Mouse (Mus musculus) neural tube, embryonic 11.5 days (tissue): ENCODE data around the gene Ascl1. TPM values are rescaled to one million over a fixed set of nuclear protein-coding genes. Genes with fewer than 3 reads are reported as not detected.

ENCODE experiments used
- ATAC-seq: fragments of 200-750 bp; cut with Nextera tagmentation; 2 replicates; pipeline ENCODE4 v1.8.0; 2017; ENCODE audit warnings: moderate number of reproducible peaks, mild to moderate bottlenecking, moderate TSS enrichment, moderate library complexity; ENCODE audit not compliant: insufficient read depth, low FRiP score, low TSS enrichment
- DNase-seq: peaks from one replicate; pipeline ENCODE4 v3.0.0-alpha.2; 2015; ENCODE audit warnings: low spot score
- H3K27ac ChIP-seq: fragments of 300-500 bp; sonication (generic); 2 replicates; pipeline ENCODE4 v1.5.1; 2014; ENCODE audit warnings: low read depth, mild to moderate bottlenecking, low read length
- H3K27me3 ChIP-seq: fragments of 300-500 bp; sonication (generic); 2 replicates; pipeline ENCODE4 v1.6.1; 2014; ENCODE audit warnings: mild to moderate bottlenecking, low read length, mixed read lengths; ENCODE audit not compliant: control insufficient read depth, insufficient read depth
- H3K36me3 ChIP-seq: fragments of 300-500 bp; sonication (generic); 2 replicates; pipeline ENCODE4 v1.6.1; 2014; ENCODE audit warnings: mild to moderate bottlenecking, low read length, moderate library complexity, mixed read lengths; ENCODE audit not compliant: control insufficient read depth, insufficient read depth
- H3K4me1 ChIP-seq: fragments of 300-500 bp; sonication (generic); 2 replicates; pipeline ENCODE4 v1.6.1; 2014; ENCODE audit warnings: low read length, mixed read lengths; ENCODE audit not compliant: control insufficient read depth, insufficient read depth
- H3K4me2 ChIP-seq: fragments of 300-500 bp; sonication (generic); 2 replicates; pipeline ENCODE4 v1.6.1; 2014; ENCODE audit warnings: low read depth, mild to moderate bottlenecking, moderate library complexity
- H3K4me3 ChIP-seq: fragments of 300-500 bp; sonication (generic); 2 replicates; pipeline ENCODE4 v1.5.1; 2014; ENCODE audit warnings: low read depth, low read length
- H3K9ac ChIP-seq: fragments of 300-500 bp; sonication (generic); 2 replicates; pipeline ENCODE4 v1.6.1; 2014; ENCODE audit warnings: mild to moderate bottlenecking, low read length
- H3K9me3 ChIP-seq: fragments of 300-500 bp; sonication (generic); 2 replicates; pipeline ENCODE4 v1.6.1; 2016; ENCODE audit warnings: low read length; ENCODE audit not compliant: control insufficient read depth
- WGBS: fragments of 180-500 bp; shearing (Covaris S2); extraction: QIAGEN DNeasy Blood & Tissue Kit; methylation state at CpG from one replicate; pipeline ENCODE4 v1.1.7; 2014; 5-methylcytosine and 5-hydroxymethylcytosine counted together
- polyA plus RNA-seq: library from polyadenylated mRNA; unstranded; fragments of >200 nt; fragmentation: Nextera tagmentation; extraction: Ambion mirVana; gene quantifications from 2 replicates; pipeline ENCODE4 v1.2.1, GENCODE M21; 2014

Ascl1 gene
- polyA plus RNA-seq, 1 experiment from 2014 or later: 40.5 TPM

DNA sequence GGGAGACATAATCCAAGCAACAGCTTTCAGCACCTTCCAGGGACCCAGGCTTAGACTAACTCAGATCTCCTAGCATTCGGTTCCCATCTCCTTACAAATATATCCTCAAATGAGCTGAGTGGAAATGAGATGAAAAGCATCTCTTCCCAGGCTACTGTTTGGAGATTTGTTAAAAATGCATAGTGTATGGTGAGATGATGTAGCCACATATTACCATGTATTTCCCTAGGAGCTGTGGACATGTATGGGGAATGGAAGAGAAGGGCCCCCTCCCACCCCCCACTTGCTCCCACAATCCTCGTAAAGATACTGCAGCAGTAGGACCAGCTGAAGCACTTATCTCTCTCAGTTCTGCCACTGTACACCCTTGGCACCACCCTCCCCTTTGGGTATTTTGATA lies 3.1 kb downstream of the Ascl1 start:
- peaks cover 44% of the 10 kb centered on the region for H3K27me3 ChIP-seq
- peaks cover 36% of the 10 kb centered on the region for H3K4me1 ChIP-seq
- DNase-seq (no peak), ATAC-seq (no peak)
- H3K36me3 ChIP-seq: no peaks in the 10 kb centered on the region
- H3K9ac ChIP-seq: 0 out of 2 replicates have a peak overlapping the region, but pooled peaks have one; percentile 2
- peak overlapping the region; percentile 83 for H3K4me3 ChIP-seq
- H3K4me2 ChIP-seq: peak overlapping the region; percentile 88
- H3K9me3 ChIP-seq: no peaks in the 10 kb centered on the region
- H3K27ac ChIP-seq: peak overlapping the region; percentile 49; the same call in 1 of the 2 replicates
- 0% methylated on average over 2 of the region's 2 CpGs for WGBS

- H3K9ac ChIP-seq: no peak overlapping the region
- H3K9me3 ChIP-seq: no peaks in the 10 kb centered on the region
- H3K4me3 ChIP-seq: peak overlapping the region; percentile 10; the same call in 1 of the 2 replicates
- no peaks in the 10 kb centered on the region for H3K36me3 ChIP-seq
- H3K27me3 ChIP-seq: peaks cover 37% of the 10 kb centered on the region
- H3K4me2 ChIP-seq: peak overlapping the region; percentile 30
- H3K4me1 ChIP-seq: peaks cover 34% of the 10 kb centered on the region
- DNase-seq (peak; percentile 85), ATAC-seq (peak; percentile 45)
- H3K27ac ChIP-seq: peak overlapping the region; percentile 65
- WGBS: 2% methylated on average over 18 of the region's 18 CpGs
Measured at GRCm38 (mm10) chr10:87489246-87490009, 4.0 kb downstream of the Ascl1 start.

- WGBS: under 1% methylated on average over 16 of the region's 16 CpGs
- Histone ChIP-seq H3K9me3 (no peaks in the 10 kb centered on the region), H3K4me3 (no peak overlapping the region), H3K4me1 (peaks cover 31% of the 10 kb centered on the region), H3K27me3 (peaks cover 35% of the 10 kb centered on the region), H3K9ac (no peak overlapping the region), H3K36me3 (no peaks in the 10 kb centered on the region), H3K27ac (peak overlapping the region; percentile 65), H3K4me2 (peak overlapping the region; percentile 30)
- DNase-seq (peak; percentile 89), ATAC-seq (peak; percentile 68)
Measured at GRCm38 (mm10) chr10:87488429-87489145, 4.9 kb downstream of the Ascl1 start.

GRCm38 (mm10) chr10:87485721-87486620 lies 7.5 kb downstream of the Ascl1 start:
- Histone ChIP-seq H3K4me3 (peak overlapping the region; percentile 26), H3K9ac (peak overlapping the region; percentile 29; the same call in 1 of the 2 replicates), H3K9me3 (no peaks in the 10 kb centered on the region), H3K4me1 (peaks cover 28% of the 10 kb centered on the region), H3K27ac (no peak overlapping the region), H3K36me3 (no peaks in the 10 kb centered on the region), H3K27me3 (peaks cover 22% of the 10 kb centered on the region), H3K4me2 (peak overlapping the region; percentile 52)
- under 1% methylated on average over 33 of the region's 33 CpGs for WGBS
- ATAC-seq (0 out of 2 replicates have a peak, but pooled peaks have one; percentile 42), DNase-seq (peak; percentile 75)

DNA sequence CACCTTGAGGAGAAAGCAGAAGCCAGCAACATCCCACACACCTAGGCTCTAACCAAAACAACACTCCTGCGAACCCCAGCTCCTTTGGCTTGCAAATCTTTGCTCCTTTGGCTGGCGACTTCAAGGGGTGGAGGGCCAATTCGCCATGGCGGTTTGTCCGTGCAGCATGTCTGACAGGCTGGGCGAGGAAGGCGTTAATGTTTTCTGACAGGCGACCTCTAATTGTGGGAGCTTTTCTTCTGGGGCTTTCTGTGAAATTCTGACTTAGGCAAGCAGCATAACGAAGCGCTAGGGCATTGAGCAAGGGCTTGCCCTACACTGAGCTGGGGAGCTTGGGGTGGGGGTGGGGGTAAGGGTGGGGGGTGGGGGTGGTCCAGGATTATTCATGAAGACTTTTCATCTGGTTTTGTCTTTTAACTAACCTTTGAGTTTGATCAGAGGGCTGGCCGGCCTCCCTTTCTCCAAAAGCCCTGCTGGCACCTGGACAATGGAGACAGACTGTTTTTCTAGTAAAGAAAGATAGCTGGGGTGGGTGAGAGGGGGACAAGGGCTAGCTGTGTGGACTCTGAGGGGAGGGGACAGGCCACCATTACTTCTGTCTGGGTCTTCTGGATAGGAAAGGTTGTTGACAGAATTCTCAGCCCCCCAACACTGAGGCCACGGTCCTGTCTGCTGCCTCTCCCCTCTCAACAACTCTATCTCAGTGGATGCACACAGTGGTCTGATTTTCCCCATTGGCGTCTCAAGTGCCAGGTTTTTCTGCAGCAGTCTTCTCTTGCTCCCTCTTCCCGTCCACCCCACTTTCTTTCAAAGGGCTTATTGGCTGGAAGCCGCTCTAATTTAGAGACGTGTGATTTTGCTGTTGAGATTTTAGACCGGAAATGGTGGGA lies 8.4 kb downstream of the Ascl1 start:
- Histone ChIP-seq H3K9ac (no peak overlapping the region), H3K27ac (no peak overlapping the region), H3K4me2 (peak overlapping the region; percentile 52), H3K4me1 (peaks cover 24% of the 10 kb centered on the region), H3K9me3 (no peaks in the 10 kb centered on the region), H3K36me3 (no peaks in the 10 kb centered on the region), H3K4me3 (no peak overlapping the region), H3K27me3 (peaks cover 22% of the 10 kb centered on the region)
- DNase-seq (peak; percentile 60), ATAC-seq (peak; percentile 18; the same call in 1 of the 2 replicates)
- under 1% methylated on average over 17 of the region's 17 CpGs for WGBS

- Histone ChIP-seq H3K4me3 (no peak overlapping the region), H3K36me3 (no peaks in the 10 kb centered on the region), H3K4me2 (no peak overlapping the region), H3K9me3 (no peaks in the 10 kb centered on the region), H3K4me1 (peaks cover 5% of the 10 kb centered on the region; the same call in 1 of the 2 replicates), H3K9ac (no peak overlapping the region), H3K27ac (no peak overlapping the region), H3K27me3 (no peaks in the 10 kb centered on the region)
- 54% methylated on average over 5 of the region's 5 CpGs for WGBS
- DNase-seq (no peak), ATAC-seq (no peak)
Measured at GRCm38 (mm10) chr10:87477895-87478294, 15.6 kb downstream of the Ascl1 start.

GRCm38 (mm10) chr10:87474971-87475370 lies 18.5 kb downstream of the Ascl1 start:
- Histone ChIP-seq H3K4me3 (no peak overlapping the region), H3K4me1 (peaks cover 5% of the 10 kb centered on the region; the same call in 1 of the 2 replicates), H3K36me3 (no peaks in the 10 kb centered on the region), H3K27ac (no peak overlapping the region), H3K9me3 (no peaks in the 10 kb centered on the region), H3K27me3 (no peaks in the 10 kb centered on the region), H3K9ac (no peak overlapping the region), H3K4me2 (no peak overlapping the region)
- 54% methylated on average over 2 of the region's 2 CpGs for WGBS
- no peak for ATAC-seq
- DNase-seq: no peak
